Mouse (Mus musculus) stomach, embryonic 16.5 days (tissue): ENCODE measurements around the gene Ndufv3. TPM values are rescaled to one million over a fixed set of nuclear protein-coding genes. Genes with fewer than 3 reads are reported as not detected.
"Not testable (repeated sequence)": the region's sequence is repeated elsewhere in the genome, so short reads cannot be mapped to it uniquely, and the experiment has no call there.

Experiments
- ATAC-seq: fragments of 200-750 bp; cut with Nextera tagmentation; 2 replicates; pipeline ENCODE4 v1.8.0; 2017; ENCODE audit warnings: moderate number of reproducible peaks, moderate TSS enrichment; ENCODE audit not compliant: insufficient read depth, low FRiP score
- H3K27ac ChIP-seq: fragments of 300-500 bp; sonication (generic); 2 replicates; pipeline ENCODE4 v1.5.1; 2014; ENCODE audit warnings: low read length
- H3K27me3 ChIP-seq: fragments of 300-500 bp; sonication (generic); 2 replicates; pipeline ENCODE4 v1.6.1; 2014; ENCODE audit warnings: low read length, control low read depth, mixed read lengths; ENCODE audit not compliant: control insufficient read depth, insufficient read depth
- H3K36me3 ChIP-seq: fragments of 300-500 bp; sonication (generic); 2 replicates; pipeline ENCODE4 v1.6.1; 2014; ENCODE audit warnings: low read length; ENCODE audit not compliant: control insufficient read depth, insufficient read depth
- H3K4me1 ChIP-seq: fragments of 300-500 bp; sonication (generic); 2 replicates; pipeline ENCODE4 v1.6.1; 2014; ENCODE audit warnings: low read length, control low read depth, mixed read lengths; ENCODE audit not compliant: control insufficient read depth, insufficient read depth
- H3K4me2 ChIP-seq: fragments of 300-500 bp; sonication (generic); 2 replicates; pipeline ENCODE4 v1.6.1; 2014; ENCODE audit warnings: low read depth, low read length, mixed read lengths
- H3K4me3 ChIP-seq: fragments of 300-500 bp; sonication (generic); replicated peaks from 2 replicates; pipeline ENCODE4 v1.5.1; 2014; ENCODE audit warnings: mild to moderate bottlenecking, low read length
- H3K9ac ChIP-seq: fragments of 300-500 bp; sonication (generic); 2 replicates; pipeline ENCODE4 v1.6.1; 2014; ENCODE audit warnings: low read length
- H3K9me3 ChIP-seq: fragments of 300-500 bp; sonication (generic); replicated peaks from 2 replicates; pipeline ENCODE4 v1.6.1; 2016; ENCODE audit warnings: low read length, control low read depth; ENCODE audit not compliant: control insufficient read depth
- WGBS: fragments of 180-500 bp; shearing (Covaris S2); extraction: QIAGEN DNeasy Blood & Tissue Kit; methylation state at CpG from one replicate; pipeline ENCODE4 v1.1.7; 2014; 5-methylcytosine and 5-hydroxymethylcytosine counted together
- polyA plus RNA-seq: library from polyadenylated mRNA; unstranded; fragments of >200 nt; fragmentation: Nextera tagmentation; extraction: Ambion mirVana; gene quantifications from 2 replicates; pipeline ENCODE4 v1.2.1, GENCODE M21; 2015

Gene Ndufv3
- polyA plus RNA-seq, 1 experiment from 2014 or later, result 321 TPM

- no peak overlapping the region for H3K4me3 ChIP-seq
- 52% methylated on average over 4 of the region's 4 CpGs for WGBS
- no peak for ATAC-seq
- H3K27ac ChIP-seq, result peak overlapping the region; percentile 16
- H3K4me1 ChIP-seq, result peaks cover 14% of the 10 kb centered on the region; the same call in 1 of the 2 replicates
- no peak overlapping the region for H3K4me2 ChIP-seq
- H3K27me3 ChIP-seq, result no peaks in the 10 kb centered on the region
- no peak overlapping the region for H3K9ac ChIP-seq
- H3K9me3 ChIP-seq, result no peaks in the 10 kb centered on the region
- H3K36me3 ChIP-seq, result no peaks in the 10 kb centered on the region
Observed at GRCm38 (mm10) chr17:31540809-31541459, 21.0 kb downstream of the Ndufv3 start.

GRCm38 (mm10) chr17:31541460-31541831 is 21.5 kb downstream of the Ndufv3 start:
- H3K9ac ChIP-seq, result peak overlapping the region; percentile 18; the same call in 1 of the 2 replicates

DNA sequence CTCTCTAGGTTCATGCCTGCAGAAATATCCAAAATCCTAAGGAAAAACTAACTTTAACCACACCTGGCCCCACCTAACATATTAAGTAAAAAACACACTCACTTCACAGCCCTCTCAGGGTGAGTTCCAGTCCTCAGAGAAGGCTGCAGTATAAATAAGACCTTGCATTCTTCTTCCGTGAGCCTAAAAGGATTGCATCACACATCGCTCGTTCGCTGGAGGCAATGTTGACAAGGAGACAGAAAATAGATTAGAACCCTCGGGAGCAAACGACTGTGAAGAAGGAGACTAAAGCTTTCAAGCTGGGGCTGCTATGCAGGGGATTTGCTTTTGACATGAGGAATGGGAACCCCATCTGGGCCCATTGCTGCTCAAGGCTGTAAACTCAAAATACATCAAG is 23.7 kb downstream of the Ndufv3 start:
- Histone ChIP-seq H3K4me3 (no peak overlapping the region), H3K27ac (no peak overlapping the region), H3K27me3 (no peaks in the 10 kb centered on the region), H3K36me3 (no peaks in the 10 kb centered on the region), H3K4me2 (no peak overlapping the region), H3K9ac (no peak overlapping the region), H3K4me1 (peaks cover 14% of the 10 kb centered on the region), H3K9me3 (no peaks in the 10 kb centered on the region)
- ATAC-seq, result no peak
- WGBS, result 11% methylated on average over 6 of the region's 6 CpGs

More at GRCm38 (mm10) chr17:31541460-31541831, 21.5 kb downstream of the Ndufv3 start:
- no peaks in the 10 kb centered on the region for H3K27me3 ChIP-seq
- no peaks in the 10 kb centered on the region for H3K9me3 ChIP-seq
- H3K4me3 ChIP-seq, result no peak overlapping the region
- H3K27ac ChIP-seq, result peak overlapping the region; percentile 41
- ATAC-seq, result 0 out of 2 replicates have a peak, but pooled peaks have one; percentile 26
- no peak overlapping the region for H3K4me2 ChIP-seq
- WGBS, result 23% methylated on average over 6 of the region's 6 CpGs
- peaks cover 14% of the 10 kb centered on the region; the same call in 1 of the 2 replicates for H3K4me1 ChIP-seq
- H3K36me3 ChIP-seq, result no peaks in the 10 kb centered on the region

DNA sequence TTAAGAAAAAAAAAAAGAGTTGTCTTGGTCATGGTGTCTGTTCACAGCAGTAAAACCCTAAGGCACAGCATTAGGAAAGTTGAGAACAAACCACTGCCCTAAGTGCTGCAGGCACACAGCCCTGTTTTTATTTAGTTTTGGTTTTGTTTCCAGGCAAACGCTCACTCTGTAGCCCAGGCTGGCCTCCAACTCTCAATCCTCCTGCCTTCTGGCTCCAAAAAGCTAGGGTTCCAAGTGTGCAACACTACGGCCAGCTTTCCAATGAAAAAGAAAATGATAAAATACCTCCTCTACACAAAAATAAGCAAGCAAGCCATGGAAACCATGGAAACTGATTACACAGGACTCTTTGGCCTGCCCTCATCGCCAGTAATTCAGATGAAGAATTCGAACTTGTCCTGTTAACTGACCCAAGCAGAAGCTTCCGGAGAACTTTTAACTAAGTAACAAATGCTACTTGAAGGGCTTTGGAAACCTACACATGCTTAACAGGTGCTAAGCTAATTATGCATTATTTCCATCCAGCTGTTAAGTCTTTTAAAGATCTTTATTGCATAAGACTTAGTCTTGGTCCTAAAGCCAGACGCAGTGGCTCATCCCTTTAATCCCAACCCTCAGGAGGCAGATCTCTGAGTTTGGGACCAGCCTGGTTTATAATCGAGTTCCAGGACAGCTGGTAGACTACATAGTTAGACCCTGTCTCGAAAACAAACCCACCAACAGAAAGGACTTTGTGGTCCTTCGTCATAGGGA is 26.7 kb downstream of the Ndufv3 start:
- no peak overlapping the region for H3K27ac ChIP-seq
- H3K36me3 ChIP-seq, result no peaks in the 10 kb centered on the region
- H3K4me2 ChIP-seq, result no peak overlapping the region
- WGBS, result 81% methylated on average over 9 of the region's 9 CpGs
- no peak overlapping the region for H3K4me3 ChIP-seq
- no peaks in the 10 kb centered on the region for H3K9me3 ChIP-seq
- no peaks in the 10 kb centered on the region for H3K27me3 ChIP-seq
- ATAC-seq, result no peak
- H3K4me1 ChIP-seq, result peaks cover 6% of the 10 kb centered on the region
- H3K9ac ChIP-seq, result no peak overlapping the region

DNA sequence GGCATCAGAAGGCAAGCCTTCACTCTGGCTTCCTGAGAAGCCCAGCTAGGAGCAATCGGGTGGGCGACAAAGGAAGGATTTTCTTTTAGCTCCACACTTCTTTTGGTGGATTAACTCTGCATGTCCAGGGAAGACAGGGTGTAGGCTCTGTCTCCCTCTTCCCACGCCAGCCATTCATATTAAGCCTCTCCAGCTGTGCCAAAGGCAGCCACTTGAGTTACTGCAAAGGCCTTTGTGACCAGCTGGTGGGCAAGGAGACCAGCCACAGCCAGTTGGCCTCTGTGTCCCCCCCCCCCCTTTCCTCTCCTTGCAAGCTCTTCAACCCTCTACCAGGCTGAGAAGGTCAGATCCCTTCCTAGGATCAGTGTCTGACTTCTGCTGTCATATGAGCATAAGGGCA is 28.1 kb downstream of the Ndufv3 start:
- Histone ChIP-seq H3K4me2 (no peak overlapping the region), H3K9me3 (no peaks in the 10 kb centered on the region), H3K27ac (no peak overlapping the region), H3K4me3 (no peak overlapping the region), H3K4me1 (peaks cover 3% of the 10 kb centered on the region; the same call in 1 of the 2 replicates), H3K9ac (no peak overlapping the region), H3K36me3 (no peaks in the 10 kb centered on the region), H3K27me3 (no peaks in the 10 kb centered on the region)
- WGBS, result 46% methylated on average over 3 of the region's 3 CpGs
- no peak for ATAC-seq

DNA sequence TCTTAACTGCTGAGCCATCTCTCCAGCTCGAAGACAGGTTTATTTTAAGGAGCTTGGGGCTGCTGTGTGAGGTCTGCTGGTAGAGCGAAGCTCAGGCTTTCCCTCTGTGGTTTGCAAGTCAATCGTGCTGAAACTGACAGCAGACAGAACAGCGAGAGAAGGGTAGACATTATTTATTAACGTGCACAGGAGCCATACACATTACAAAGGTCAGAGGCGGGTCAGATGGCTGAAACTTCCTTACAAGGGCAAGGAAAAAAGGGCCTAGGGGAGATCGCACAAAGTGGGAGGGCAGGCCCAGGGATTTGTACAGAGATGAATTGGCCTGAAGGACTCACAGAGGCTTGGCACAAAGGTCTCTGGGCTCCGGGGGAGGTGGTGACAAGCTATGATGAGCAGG is 29.5 kb downstream of the Ndufv3 start:
- Histone ChIP-seq H3K27ac (no peak overlapping the region), H3K4me1 (no peaks in the 10 kb centered on the region; the same call in 1 of the 2 replicates), H3K4me2 (no peak overlapping the region), H3K9me3 (no peaks in the 10 kb centered on the region), H3K27me3 (no peaks in the 10 kb centered on the region), H3K4me3 (no peak overlapping the region), H3K36me3 (no peaks in the 10 kb centered on the region), H3K9ac (no peak overlapping the region; the same call in 1 of the 2 replicates)
- WGBS, result 31% methylated on average over 8 of the region's 8 CpGs
- ATAC-seq, result no peak

GRCm38 (mm10) chr17:31552601-31553000 is 32.7 kb downstream of the Ndufv3 start:
- not testable (repeated sequence) for H3K27ac ChIP-seq, H3K4me2 ChIP-seq, H3K27me3 ChIP-seq, H3K9ac ChIP-seq, H3K36me3 ChIP-seq, H3K9me3 ChIP-seq, H3K4me1 ChIP-seq, ATAC-seq, H3K4me3 ChIP-seq
- 94% methylated on average over 23 of the region's 23 CpGs for WGBS

GRCm38 (mm10) chr17:31556253-31556652 is 36.3 kb downstream of the Ndufv3 start:
- Histone ChIP-seq H3K4me2 (no peak overlapping the region), H3K27ac (no peak overlapping the region), H3K4me1 (peaks cover 16% of the 10 kb centered on the region), H3K4me3 (no peak overlapping the region), H3K9me3 (no peaks in the 10 kb centered on the region), H3K27me3 (no peaks in the 10 kb centered on the region), H3K36me3 (no peaks in the 10 kb centered on the region), H3K9ac (no peak overlapping the region)
- WGBS, result 51% methylated on average over 4 of the region's 4 CpGs
- no peak for ATAC-seq

- H3K9ac ChIP-seq, result no peak overlapping the region
- no peaks in the 10 kb centered on the region for H3K36me3 ChIP-seq
- H3K4me2 ChIP-seq, result peak overlapping the region; percentile 18
Observed at GRCm38 (mm10) chr17:31557124-31557880, 37.4 kb downstream of the Ndufv3 start.

More at GRCm38 (mm10) chr17:31557124-31557880, 37.4 kb downstream of the Ndufv3 start:
- H3K9me3 ChIP-seq, result no peaks in the 10 kb centered on the region
- H3K4me1 ChIP-seq, result peaks cover 16% of the 10 kb centered on the region
- peak overlapping the region; percentile 28; the same call in 1 of the 2 replicates for H3K27ac ChIP-seq
- ATAC-seq, result peak; percentile 73; the same call in 1 of the 2 replicates
- WGBS, result 44% methylated on average over 11 of the region's 11 CpGs
- no peak overlapping the region for H3K4me3 ChIP-seq
- no peaks in the 10 kb centered on the region for H3K27me3 ChIP-seq
